In genomic region chr3:28780511-28780910, GRCm38 (mm10) we compare ENCODE assay signal across 8 mouse cellular contexts. TPM values are rescaled to one million over a fixed set of nuclear protein-coding genes. Genes with fewer than 3 reads are reported as not detected.
A peak's percentile ranks its signal among the peaks of the same experiment; 100 is the strongest.
DNase-seq lines count a peak whose midpoint lies in the region; ATAC-seq and TF ChIP-seq lines count a peak whose summit lies in the region.

No protein-coding gene starts in this region.

- peak overlapping the region; percentile 79 for H3K27ac ChIP-seq in testis, adult 2 months (ENCODE audit: control insufficient read depth, insufficient read depth, low read depth, low read length)
- no peak overlapping the region for H3K27ac ChIP-seq in limb, embryonic 14.5 days (replicated peaks; ENCODE audit: low read depth, low read length)
- no peak overlapping the region for H3K27ac ChIP-seq in thymus, adult 2 months (ENCODE audit: control insufficient read depth, insufficient read depth, low read length)

- no peak for TF ChIP-seq CTCF in testis, adult 2 months (IDR thresholded peaks at IDR 0.05; ENCODE audit: control insufficient read depth, insufficient read depth, insufficient replicate concordance, low read depth, low read length)
- TF ChIP-seq CTCF in thymus, adult 2 months (IDR thresholded peaks at IDR 0.05; ENCODE audit: borderline replicate concordance, control insufficient read depth, extremely low read depth, insufficient read depth, low read length, poor library complexity): no peak

- TF ChIP-seq POLR2A in testis, adult 2 months (IDR thresholded peaks at IDR 0.05; ENCODE audit: control insufficient read depth, low read depth, low read length): no peak; the same call in 1 of the 2 replicates
- TF ChIP-seq POLR2A in limb, embryonic 14.5 days (IDR thresholded peaks at IDR 0.05; ENCODE audit: borderline replicate concordance, extremely low read depth, insufficient read depth, insufficient read length): no peak
- no peak for TF ChIP-seq POLR2A in thymus, adult 2 months (IDR thresholded peaks at IDR 0.05; ENCODE audit: control insufficient read depth, extremely low read depth, insufficient read depth, low read length, poor library complexity)

- 76% methylated on average over 9 of the region's 9 CpGs for WGBS in limb, embryonic 14.5 days
- 75% methylated on average over 9 of the region's 9 CpGs for WGBS in thymus, adult 2 months

- intact Hi-C loops in gastrocnemius, postnatal 36 days (cut with DNase I): no loop called here

- DNase-seq in frontal cortex, postnatal 10 days (ENCODE audit: low spot score in 2 of 2): no peak
- no peak for DNase-seq in testis, postnatal 10 days (ENCODE audit: low spot score)
- no peak for DNase-seq in limb, embryonic 14.5 days (ENCODE audit: low spot score)
- no peak for DNase-seq in thymus, adult 2 months
- no peak for DNase-seq in B cell, adult 2 months
- no peak for DNase-seq in gastrocnemius, postnatal 36 days

- ATAC-seq in frontal cortex, adult (ENCODE audit: low TSS enrichment): peak; percentile 24
- 0 out of 2 replicates have a peak, but pooled peaks have one; percentile 7 for ATAC-seq in limb, embryonic 14.5 days (ENCODE audit: low FRiP score, low read depth)

- H3K4me3 ChIP-seq in testis, adult 2 months (ENCODE audit: control insufficient read depth, low read depth, low read length): peak overlapping the region; percentile 98
- peak overlapping the region; percentile 81 for H3K4me3 ChIP-seq in limb, embryonic 14.5 days (replicated peaks; ENCODE audit: low read length)
- no peak overlapping the region for H3K4me3 ChIP-seq in thymus, adult 2 months (ENCODE audit: control insufficient read depth, insufficient read depth, low read length)

- no peaks in the 10 kb centered on the region for H3K36me3 ChIP-seq in testis, adult 2 months (ENCODE audit: control insufficient read depth, insufficient read depth, low read length)
- no peaks in the 10 kb centered on the region for H3K36me3 ChIP-seq in limb, embryonic 14.5 days (ENCODE audit: control insufficient read depth, insufficient read depth, low read length)
- H3K36me3 ChIP-seq in thymus, adult 2 months (ENCODE audit: control insufficient read depth, insufficient read depth, low read length): no peaks in the 10 kb centered on the region

- H3K27me3 ChIP-seq in testis, adult 2 months (ENCODE audit: control insufficient read depth, insufficient read depth, low read length): no peaks in the 10 kb centered on the region
- no peaks in the 10 kb centered on the region for H3K27me3 ChIP-seq in limb, embryonic 14.5 days (ENCODE audit: control insufficient read depth, insufficient read depth, low read length)
- H3K27me3 ChIP-seq in thymus, adult 2 months (ENCODE audit: control insufficient read depth, insufficient read depth, low read length): no peaks in the 10 kb centered on the region

- 0 out of 2 replicates have a peak overlapping the region, but pooled peaks have one; percentile 16 for H3K9ac ChIP-seq in limb, embryonic 14.5 days (ENCODE audit: low read depth, low read length, severe bottlenecking)

- H3K4me2 ChIP-seq in limb, embryonic 14.5 days (replicated peaks; ENCODE audit: low read depth, low read length, severe bottlenecking): peak overlapping the region; percentile 96

- H3K4me1 ChIP-seq in testis, adult 2 months (ENCODE audit: control insufficient read depth, insufficient read depth, low read length): peaks cover 8% of the 10 kb centered on the region
- peaks cover 6% of the 10 kb centered on the region; the same call in 1 of the 2 replicates for H3K4me1 ChIP-seq in limb, embryonic 14.5 days (ENCODE audit: control insufficient read depth, insufficient read depth, low read length)
- H3K4me1 ChIP-seq in thymus, adult 2 months (replicated peaks; ENCODE audit: control insufficient read depth, insufficient read depth, low read length): peaks cover 13% of the 10 kb centered on the region

- no peaks in the 10 kb centered on the region for H3K9me3 ChIP-seq in limb, embryonic 14.5 days (ENCODE audit: control insufficient read depth, low read length)

RNA-seq across cellular contexts. Expression of gene Eif5a2, which starts 0.6 kb away (rescaled TPM):
- 4.7 and 5.5 TPM in 2 replicates for polyA plus RNA-seq in testis, adult 2 months (2012; rRNA removed)
- polyA plus RNA-seq in limb, embryonic 14.5 days (2012; rRNA removed): 7.2 and 7.8 TPM in 2 replicates
- 9.6 and 9.9 TPM in 2 replicates for polyA plus RNA-seq in limb, embryonic 14.5 days (2014; fragmentation: Nextera tagmentation; extraction: Ambion mirVana)
- 1.7 and 1.9 TPM in 2 replicates for polyA plus RNA-seq in thymus, adult 2 months (2012; rRNA removed)
- under 1 TPM; 0.64 to 0.72 TPM for total RNA-seq in gastrocnemius, postnatal 36 days (2021)

RNA-seq across cellular contexts. Expression of gene Rpl22l1, which starts 24.7 kb away (rescaled TPM):
- 37.6 and 41.7 TPM in 2 replicates for polyA plus RNA-seq in testis, adult 2 months (2012; rRNA removed)
- 183 and 322 TPM in 2 replicates for polyA plus RNA-seq in limb, embryonic 14.5 days (2012; rRNA removed)
- polyA plus RNA-seq in limb, embryonic 14.5 days (2014; fragmentation: Nextera tagmentation; extraction: Ambion mirVana): 456 and 519 TPM in 2 replicates
- polyA plus RNA-seq in thymus, adult 2 months (2012; rRNA removed): 7.0 and 12.4 TPM in 2 replicates
- total RNA-seq in gastrocnemius, postnatal 36 days (2021): 100 to 1,000 TPM; 130 to 152 TPM
